Mouse (Mus musculus): ENCODE measurements around the gene Zfp385c. TPM values are rescaled to one million over a fixed set of nuclear protein-coding genes. Genes with fewer than 3 reads are reported as not detected.

The Zfp385c gene
- polyA plus RNA-seq, 1 experiment, result not detected

- peak overlapping the region; percentile 87 for H3K27ac ChIP-seq (ENCODE audit: insufficient read depth, low read depth, low read length)
- peaks cover 52% of the 10 kb centered on the region for H3K4me1 ChIP-seq (ENCODE audit: control insufficient read depth, insufficient read depth, low read length)
- H3K4me3 ChIP-seq (ENCODE audit: insufficient read depth, low read length), result no peak overlapping the region; the same call in 1 of the 2 replicates
- TF ChIP-seq CTCF (IDR thresholded peaks at IDR 0.05; ENCODE audit: low read depth, low read length) (no peak), POLR2A (IDR thresholded peaks at IDR 0.05; ENCODE audit: borderline replicate concordance, low read depth, low read length) (no peak)
Measured at GRCm38 (mm10) chr11:100719893-100720292, 27.6 kb upstream of the Zfp385c start.

GRCm38 (mm10) chr11:100719312-100719711, 27.1 kb upstream of the Zfp385c start:
- Histone ChIP-seq H3K4me3 (ENCODE audit: insufficient read depth, low read length) (no peak overlapping the region), H3K4me1 (ENCODE audit: control insufficient read depth, insufficient read depth, low read length) (peaks cover 48% of the 10 kb centered on the region), H3K27ac (ENCODE audit: insufficient read depth, low read depth, low read length) (peak overlapping the region; percentile 87)
- no peak for TF ChIP-seq POLR2A (IDR thresholded peaks at IDR 0.05; ENCODE audit: borderline replicate concordance, low read depth, low read length)

- TF ChIP-seq CTCF (IDR thresholded peaks at IDR 0.05; ENCODE audit: low read depth, low read length), result no peak
- TF ChIP-seq POLR2A (IDR thresholded peaks at IDR 0.05; ENCODE audit: borderline replicate concordance, low read depth, low read length), result no peak
- H3K4me1 ChIP-seq (ENCODE audit: control insufficient read depth, insufficient read depth, low read length), result peaks cover 49% of the 10 kb centered on the region
- peak overlapping the region; percentile 54 for H3K27ac ChIP-seq (ENCODE audit: insufficient read depth, low read depth, low read length)
Measured at GRCm38 (mm10) chr11:100718866-100719265, 26.6 kb upstream of the Zfp385c start.

GRCm38 (mm10) chr11:100718462-100718861, 26.2 kb upstream of the Zfp385c start:
- peaks cover 48% of the 10 kb centered on the region for H3K4me1 ChIP-seq (ENCODE audit: control insufficient read depth, insufficient read depth, low read length)
- no peak overlapping the region for H3K27ac ChIP-seq (ENCODE audit: insufficient read depth, low read depth, low read length)
- no peak overlapping the region for H3K4me3 ChIP-seq (ENCODE audit: insufficient read depth, low read length)
- TF ChIP-seq CTCF (IDR thresholded peaks at IDR 0.05; ENCODE audit: low read depth, low read length) (no peak), POLR2A (IDR thresholded peaks at IDR 0.05; ENCODE audit: borderline replicate concordance, low read depth, low read length) (no peak)

More at GRCm38 (mm10) chr11:100718866-100719265, 26.6 kb upstream of the Zfp385c start:
- H3K4me3 ChIP-seq (ENCODE audit: insufficient read depth, low read length), result no peak overlapping the region

- Histone ChIP-seq H3K4me3 (ENCODE audit: insufficient read depth, low read length) (no peak overlapping the region), H3K27ac (ENCODE audit: insufficient read depth, low read depth, low read length) (no peak overlapping the region), H3K4me1 (ENCODE audit: control insufficient read depth, insufficient read depth, low read length) (peaks cover 44% of the 10 kb centered on the region)
- no peak for TF ChIP-seq POLR2A (IDR thresholded peaks at IDR 0.05; ENCODE audit: borderline replicate concordance, low read depth, low read length)
- no peak for TF ChIP-seq CTCF (IDR thresholded peaks at IDR 0.05; ENCODE audit: low read depth, low read length)
Measured at GRCm38 (mm10) chr11:100716649-100717048, 24.4 kb upstream of the Zfp385c start.

GRCm38 (mm10) chr11:100714948-100715347, 22.7 kb upstream of the Zfp385c start:
- Histone ChIP-seq H3K4me3 (ENCODE audit: insufficient read depth, low read length) (no peak overlapping the region), H3K27ac (ENCODE audit: insufficient read depth, low read depth, low read length) (no peak overlapping the region), H3K4me1 (ENCODE audit: control insufficient read depth, insufficient read depth, low read length) (peaks cover 41% of the 10 kb centered on the region)
- TF ChIP-seq CTCF (IDR thresholded peaks at IDR 0.05; ENCODE audit: low read depth, low read length) (no peak), POLR2A (IDR thresholded peaks at IDR 0.05; ENCODE audit: borderline replicate concordance, low read depth, low read length) (no peak)

GRCm38 (mm10) chr11:100714534-100714915, 22.3 kb upstream of the Zfp385c start:
- Histone ChIP-seq H3K4me1 (ENCODE audit: control insufficient read depth, insufficient read depth, low read length) (peaks cover 37% of the 10 kb centered on the region), H3K4me3 (ENCODE audit: insufficient read depth, low read length) (peak overlapping the region; percentile 51), H3K27ac (ENCODE audit: insufficient read depth, low read depth, low read length) (peak overlapping the region; percentile 55)
- no peak for TF ChIP-seq POLR2A (IDR thresholded peaks at IDR 0.05; ENCODE audit: borderline replicate concordance, low read depth, low read length)
- TF ChIP-seq CTCF (IDR thresholded peaks at IDR 0.05; ENCODE audit: low read depth, low read length), result peak; percentile 76

GRCm38 (mm10) chr11:100713735-100714533, 21.7 kb upstream of the Zfp385c start, which contains the start of gene Hspb9:
Gene Hspb9, plus strand, starts transcription at chr11:100713850.
- H3K4me1 ChIP-seq (ENCODE audit: control insufficient read depth, insufficient read depth, low read length), result peaks cover 34% of the 10 kb centered on the region
- peak within 1 kb of the TSS; percentile 63 for H3K27ac ChIP-seq (ENCODE audit: insufficient read depth, low read depth, low read length)
- no peak for TF ChIP-seq POLR2A (IDR thresholded peaks at IDR 0.05; ENCODE audit: borderline replicate concordance, low read depth, low read length)
- TF ChIP-seq CTCF (IDR thresholded peaks at IDR 0.05; ENCODE audit: low read depth, low read length), result no peak
- H3K4me3 ChIP-seq (ENCODE audit: insufficient read depth, low read length), result peak within 1 kb of the TSS; percentile 51

- H3K4me1 ChIP-seq (ENCODE audit: control insufficient read depth, insufficient read depth, low read length), result peaks cover 28% of the 10 kb centered on the region
- peak overlapping the region; percentile 51; the same call in 1 of the 2 replicates for H3K4me3 ChIP-seq (ENCODE audit: insufficient read depth, low read length)
- no peak for TF ChIP-seq CTCF (IDR thresholded peaks at IDR 0.05; ENCODE audit: low read depth, low read length)
- TF ChIP-seq POLR2A (IDR thresholded peaks at IDR 0.05; ENCODE audit: borderline replicate concordance, low read depth, low read length), result no peak
- H3K27ac ChIP-seq (ENCODE audit: insufficient read depth, low read depth, low read length), result peak overlapping the region; percentile 63
Measured at GRCm38 (mm10) chr11:100713174-100713573, 20.9 kb upstream of the Zfp385c start.
